Mouse (Mus musculus): ENCODE data around the gene Rcc1. TPM values are rescaled to one million over a fixed set of nuclear protein-coding genes. Genes with fewer than 3 reads are reported as not detected.

The Rcc1 gene
- total and polyA plus RNA-seq, 3 experiments = 93.6 to 149 (median 148) TPM

GRCm38 (mm10) chr4:132329115-132329834 lies 24.1 kb downstream of the Rcc1 start, which contains the start of gene Trnau1ap (continued):
- TF ChIP-seq HCFC1 (IDR thresholded peaks at IDR 0.05; ENCODE audit: low read depth, low read length) (peak; percentile 75), CHD2 (IDR thresholded peaks at IDR 0.05; ENCODE audit: low read length) (peak; percentile 44), MYC (IDR thresholded peaks at IDR 0.05; ENCODE audit: low read depth, low read length) (peak; percentile 85), GABPA (IDR thresholded peaks at IDR 0.05; ENCODE audit: insufficient replicate concordance, low read depth, low read length) (no peak), MAX (IDR thresholded peaks at IDR 0.05; ENCODE audit: low read length) (peak; percentile 87), PAX5 (IDR thresholded peaks at IDR 0.05; ENCODE audit: low read length) (no peak), ELF1 (IDR thresholded peaks at IDR 0.05; ENCODE audit: low read depth, low read length) (peak; percentile 85), CTCF (conservative IDR thresholded peaks at IDR 0.05 in 1 of 2, IDR thresholded peaks at IDR 0.05 in 1 of 2; ENCODE audit: low read depth in 2 of 2, low read length in 2 of 2) (no peak), UBTF (IDR thresholded peaks at IDR 0.05; ENCODE audit: low read depth, low read length) (peak; percentile 93)

- Histone ChIP-seq H3K4me1 (ENCODE audit: control insufficient read depth in 1 of 2, insufficient read depth in 2 of 2) (peaks cover 0 to 7% of the 10 kb centered on the region in 2 experiments; a peak in 2 of 4 replicates), H3K4me3 (replicated peaks in 1 of 3; ENCODE audit: low read depth in 2 of 3, low read length in 2 of 3, poor library complexity in 1 of 3) (peak overlapping the region; percentile 62 to 82 (median 78)), H3K79me2 (replicated peaks; ENCODE audit: control insufficient read depth, extremely low read depth, insufficient read depth, poor library complexity, severe bottlenecking) (peaks cover 7% of the 10 kb centered on the region), H3K4me2 (ENCODE audit: insufficient read depth, low read depth, poor library complexity, severe bottlenecking) (peak overlapping the region; percentile 98), H3K36me3 (replicated peaks in 1 of 2; ENCODE audit: control insufficient read depth in 1 of 2, insufficient read depth in 1 of 2, low read length in 1 of 2) (peaks cover 37 to 60% of the 10 kb centered on the region in 2 experiments), H3K27me3 (replicated peaks) (no peaks in the 10 kb centered on the region), H3K9ac (ENCODE audit: insufficient read depth, low read depth) (peak overlapping the region; percentile 71), H3K27ac (ENCODE audit: insufficient read depth, low read depth) (no peak overlapping the region), H3K9me3 (replicated peaks; ENCODE audit: low read length) (no peaks in the 10 kb centered on the region)
- dilution Hi-C loops (cut with MboI; ENCODE audit: extremely low pct_ligation_motif_present, extremely low pct_unique_long_range_greater_than_20kb, low sequenced_read_pairs) = no loop called here
- TF ChIP-seq HCFC1 (IDR thresholded peaks at IDR 0.05; ENCODE audit: low read depth, low read length) (peak; percentile 46), ZMIZ1 (IDR thresholded peaks at IDR 0.05; ENCODE audit: low read depth, low read length) (no peak), ZNF384 (IDR thresholded peaks at IDR 0.05; ENCODE audit: low read depth, low read length) (no peak), CHD1 (IDR thresholded peaks at IDR 0.05; ENCODE audit: low read depth, low read length) (no peak), CTCF (conservative IDR thresholded peaks at IDR 0.05 in 1 of 2, IDR thresholded peaks at IDR 0.05 in 1 of 2; ENCODE audit: low read depth in 2 of 2, low read length in 2 of 2) (no peak), MAX (IDR thresholded peaks at IDR 0.05; ENCODE audit: low read length) (peak; percentile 53; the same call in 1 of the 2 replicates)
- no peak for DNase-seq (ENCODE audit: extremely low read depth)
- in situ Hi-C loops (cut with MboI; ENCODE audit: low pct_ligation_motif_present, low pct_unique_long_range_greater_than_20kb, low sequenced_read_pairs) = no loop called here
These were observed 24.9 kb downstream of the Rcc1 start for GRCm38 (mm10) chr4:132328391-132328982.

GRCm38 (mm10) chr4:132326481-132326880 lies 26.9 kb downstream of the Rcc1 start:
- H3K9me3 ChIP-seq (replicated peaks; ENCODE audit: low read length) = no peaks in the 10 kb centered on the region
- TF ChIP-seq UBTF (IDR thresholded peaks at IDR 0.05; ENCODE audit: low read depth, low read length) (no peak), SMC3 (IDR thresholded peaks at IDR 0.05; ENCODE audit: low read depth, low read length) (no peak), TCF12 (IDR thresholded peaks at IDR 0.05; ENCODE audit: low read depth, low read length) (no peak), MYC (IDR thresholded peaks at IDR 0.05; ENCODE audit: low read depth, low read length) (no peak), POLR2AphosphoS2 (IDR thresholded peaks at IDR 0.05; ENCODE audit: low read depth, low read length) (no peak), E2F4 (IDR thresholded peaks at IDR 0.05; ENCODE audit: insufficient replicate concordance, low read depth, low read length) (no peak), JUND (conservative IDR thresholded peaks at IDR 0.05; ENCODE audit: low read depth, low read length) (no peak), PAX5 (IDR thresholded peaks at IDR 0.05; ENCODE audit: low read length) (no peak), USF2 (conservative IDR thresholded peaks at IDR 0.05; ENCODE audit: low read depth, low read length) (no peak), NELFE (IDR thresholded peaks at IDR 0.05; ENCODE audit: low read depth, low read length) (no peak), ELF1 (IDR thresholded peaks at IDR 0.05; ENCODE audit: low read depth, low read length) (no peak), IRF4 (IDR thresholded peaks at IDR 0.05; ENCODE audit: low read depth, low read length) (no peak), RAD21 (IDR thresholded peaks at IDR 0.05; ENCODE audit: low read depth, low read length) (no peak), ZMIZ1 (IDR thresholded peaks at IDR 0.05; ENCODE audit: low read depth, low read length) (no peak), CHD2 (IDR thresholded peaks at IDR 0.05; ENCODE audit: low read length) (no peak), KAT2A (IDR thresholded peaks at IDR 0.05; ENCODE audit: insufficient replicate concordance, low read length) (no peak), USF1 (IDR thresholded peaks at IDR 0.05; ENCODE audit: low read depth, low read length) (no peak), JUN (IDR thresholded peaks at IDR 0.05; ENCODE audit: insufficient read depth, low read depth, low read length) (no peak)
- no peak overlapping the region for H3K4me3 ChIP-seq (replicated peaks in 1 of 3; ENCODE audit: low read depth in 2 of 3, low read length in 2 of 3, poor library complexity in 1 of 3)
- H3K9ac ChIP-seq (ENCODE audit: insufficient read depth, low read depth) = no peak overlapping the region
- peaks cover 0 to 7% of the 10 kb centered on the region in 2 experiments; a peak in 2 of 4 replicates for H3K4me1 ChIP-seq (ENCODE audit: control insufficient read depth in 1 of 2, insufficient read depth in 2 of 2)
- DNase-seq (ENCODE audit: extremely low read depth) = no peak
- H3K79me2 ChIP-seq (replicated peaks; ENCODE audit: control insufficient read depth, extremely low read depth, insufficient read depth, poor library complexity, severe bottlenecking) = peaks cover 7% of the 10 kb centered on the region
- dilution Hi-C loops (cut with MboI; ENCODE audit: extremely low pct_ligation_motif_present, extremely low pct_unique_long_range_greater_than_20kb, low sequenced_read_pairs) (no loop called here), in situ Hi-C loops (cut with MboI; ENCODE audit: low pct_ligation_motif_present, low pct_unique_long_range_greater_than_20kb, low sequenced_read_pairs) (no loop called here)
- H3K27ac ChIP-seq (ENCODE audit: insufficient read depth, low read depth) = no peak overlapping the region
- no peaks in the 10 kb centered on the region for H3K27me3 ChIP-seq (replicated peaks)
- peaks cover 33 to 57% of the 10 kb centered on the region in 2 experiments for H3K36me3 ChIP-seq (replicated peaks in 1 of 2; ENCODE audit: control insufficient read depth in 1 of 2, insufficient read depth in 1 of 2, low read length in 1 of 2)
- no peak overlapping the region for H3K4me2 ChIP-seq (ENCODE audit: insufficient read depth, low read depth, poor library complexity, severe bottlenecking)

Data from CH12.LX (cell line).